Mouse (Mus musculus): ENCODE data around the gene Mphosph8. TPM values are rescaled to one million over a fixed set of nuclear protein-coding genes. Genes with fewer than 3 reads are reported as not detected.

Gene Mphosph8
- 47.3 TPM for polyA plus RNA-seq (2015; fragmentation: Illumina TruSeq; extraction: RNeasy Lipid Tissue Mini Kit (QIAGEN cat#74804); ENCODE audit: insufficient read depth, low replicate concordance)

DNA sequence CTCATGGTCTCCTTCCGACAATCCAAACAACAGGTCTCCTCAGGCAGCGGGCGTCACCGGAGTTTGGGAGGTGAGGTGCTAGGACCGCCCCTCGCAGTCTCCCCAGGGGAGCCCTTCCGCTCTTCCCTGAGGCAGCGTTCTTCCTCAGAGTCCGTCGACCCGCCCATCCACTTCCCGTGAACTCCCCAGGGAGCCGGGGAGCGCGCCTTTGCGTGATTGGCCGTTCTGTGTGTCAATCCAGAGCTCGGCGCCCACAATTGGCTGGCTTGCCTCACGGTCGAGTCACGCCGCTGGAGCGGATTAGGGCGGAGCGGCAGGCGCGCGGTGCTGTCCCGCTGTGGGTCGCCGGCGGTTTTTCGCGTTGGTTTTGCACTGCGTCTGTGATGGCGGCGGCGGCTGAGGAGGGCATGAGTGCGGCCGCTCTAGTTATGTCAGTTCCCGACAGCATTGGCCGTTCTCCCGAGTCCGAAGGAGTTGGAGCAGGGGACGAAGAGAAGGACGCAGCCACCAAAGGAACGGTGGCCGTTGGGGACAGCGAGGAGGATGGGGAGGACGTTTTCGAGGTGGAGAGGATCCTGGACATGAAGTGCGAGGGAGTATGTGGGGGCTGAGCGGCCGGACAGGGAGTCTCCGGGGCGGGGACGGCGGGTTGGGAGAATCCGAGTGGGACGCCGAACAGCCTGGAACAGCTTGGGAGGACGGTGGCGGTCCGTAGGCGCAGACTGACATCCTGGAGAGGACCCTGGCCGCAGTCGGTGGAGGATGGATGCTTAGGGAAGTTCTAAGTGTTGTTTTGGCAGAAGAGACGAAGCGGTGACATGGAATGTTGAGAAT, at the start of gene Mphosph8:
Gene Mphosph8 (plus strand): TSS at position 280 of the 834 bp plus-strand sequence.

Other genes with a start within 250 kb of the Mphosph8 start
- 24.5 TPM for gene Cenpj, start 92.8 kb upstream of the Mphosph8 start, polyA plus RNA-seq (2015; fragmentation: Illumina TruSeq; extraction: RNeasy Lipid Tissue Mini Kit (QIAGEN cat#74804); ENCODE audit: insufficient read depth, low replicate concordance)
- gene Parp4, start 92.6 kb upstream of the Mphosph8 start, polyA plus RNA-seq (2015; fragmentation: Illumina TruSeq; extraction: RNeasy Lipid Tissue Mini Kit (QIAGEN cat#74804); ENCODE audit: insufficient read depth, low replicate concordance): 92.6 TPM
- 43.1 TPM for gene Pspc1, start 110.1 kb downstream of the Mphosph8 start, polyA plus RNA-seq (2015; fragmentation: Illumina TruSeq; extraction: RNeasy Lipid Tissue Mini Kit (QIAGEN cat#74804); ENCODE audit: insufficient read depth, low replicate concordance)
- 116 TPM for gene Zmym5, start 143.5 kb downstream of the Mphosph8 start, polyA plus RNA-seq (2015; fragmentation: Illumina TruSeq; extraction: RNeasy Lipid Tissue Mini Kit (QIAGEN cat#74804); ENCODE audit: insufficient read depth, low replicate concordance)
- gene Zmym2, start 218.4 kb downstream of the Mphosph8 start, polyA plus RNA-seq (2015; fragmentation: Illumina TruSeq; extraction: RNeasy Lipid Tissue Mini Kit (QIAGEN cat#74804); ENCODE audit: insufficient read depth, low replicate concordance): 104 TPM